Mouse (Mus musculus): ENCODE measurements around the gene C1d.
"Not testable (repeated sequence)": the region's sequence is repeated elsewhere in the genome, so short reads cannot be mapped to it uniquely, and the experiment has no call there.

GRCm38 (mm10) chr11:17238598-17238997, 18.8 kb upstream of the C1d start:
- TF ChIP-seq POLR2A (IDR thresholded peaks at IDR 0.05; ENCODE audit: control insufficient read depth, low read depth, low read length); CTCF (IDR thresholded peaks at IDR 0.05; ENCODE audit: control insufficient read depth, insufficient read depth, insufficient replicate concordance, low read depth, low read length): not testable (repeated sequence)
